Comparison of ENCODE assay signal across 8 mouse cellular contexts in genomic region chr7:127479318-127480225, GRCm38 (mm10). TPM values are rescaled to one million over a fixed set of nuclear protein-coding genes. Genes with fewer than 3 reads are reported as not detected.
DNase-seq lines count a peak whose midpoint lies in the region; ATAC-seq and TF ChIP-seq lines count a peak whose summit lies in the region.

No protein-coding gene starts in this region.

- H3K4me2 ChIP-seq in kidney, postnatal 0 days (ENCODE audit: low read length): peak overlapping the region; percentile 78
- H3K4me2 ChIP-seq in midbrain, embryonic 11.5 days: peak overlapping the region; percentile 99

- intact Hi-C loops in heart, postnatal 25 days (cut with DNase I): loop anchor here (2.0 to 5.0 kb wide), 2 partner anchors 29 to 117 kb away; no protein-coding TSS in a partner anchor

- peak overlapping the region; percentile 98 for H3K4me3 ChIP-seq in kidney, postnatal 0 days (replicated peaks; ENCODE audit: low read depth, low read length)
- peak overlapping the region; percentile 68 for H3K4me3 ChIP-seq in midbrain, embryonic 11.5 days (ENCODE audit: low read depth, low read length)

- H3K27ac ChIP-seq in kidney, postnatal 0 days: peak overlapping the region; percentile 98
- peak overlapping the region; percentile 91 for H3K27ac ChIP-seq in midbrain, embryonic 11.5 days (ENCODE audit: low read depth, low read length)

- peak; percentile 97 for DNase-seq in heart, adult 11 months
- DNase-seq in heart, postnatal 25 days (ENCODE audit: low spot score): no peak
- peak; percentile 66 for DNase-seq in adrenal gland, postnatal 14 days
- DNase-seq in heart, adult 8-10 months (ENCODE audit: low spot score): peak; percentile 19
- DNase-seq in kidney, postnatal 0 days (ENCODE audit: low spot score): peak; percentile 31
- DNase-seq in midbrain, embryonic 11.5 days (ENCODE audit: low spot score, missing footprints): peak; percentile 89
- peak; percentile 25 for DNase-seq in thymus, postnatal 0 days (ENCODE audit: low spot score)
- no peak for DNase-seq in yolk sac, embryonic 10.5 days (ENCODE audit: low spot score)

- no peaks in the 10 kb centered on the region for H3K27me3 ChIP-seq in kidney, postnatal 0 days (ENCODE audit: insufficient read depth, low read length)
- H3K27me3 ChIP-seq in midbrain, embryonic 11.5 days (ENCODE audit: control insufficient read depth, insufficient read depth, low read length): no peaks in the 10 kb centered on the region

- TF ChIP-seq CTCF in kidney, postnatal 0 days (IDR thresholded peaks at IDR 0.05; ENCODE audit: low read depth): no peak

- ATAC-seq in kidney, postnatal 0 days (replicated peaks; ENCODE audit: low FRiP score, low read depth): no peak
- no peak; the same call in 1 of the 2 replicates for ATAC-seq in midbrain, embryonic 11.5 days (ENCODE audit: low FRiP score)

- WGBS in kidney, postnatal 0 days: 3% methylated on average over 47 of the region's 48 CpGs
- WGBS in midbrain, embryonic 11.5 days: 5% methylated on average over 48 of the region's 48 CpGs

- peaks cover 29% of the 10 kb centered on the region for H3K36me3 ChIP-seq in kidney, postnatal 0 days (ENCODE audit: insufficient read depth, low read length)
- H3K36me3 ChIP-seq in midbrain, embryonic 11.5 days (ENCODE audit: control insufficient read depth, insufficient read depth, low read length): peaks cover 25% of the 10 kb centered on the region

- H3K9ac ChIP-seq in kidney, postnatal 0 days (ENCODE audit: low read depth, low read length): peak overlapping the region; percentile 96
- peak overlapping the region; percentile 80 for H3K9ac ChIP-seq in midbrain, embryonic 11.5 days (ENCODE audit: low read length)

- no peaks in the 10 kb centered on the region for H3K9me3 ChIP-seq in kidney, postnatal 0 days (replicated peaks; ENCODE audit: low read length)
- no peaks in the 10 kb centered on the region for H3K9me3 ChIP-seq in midbrain, embryonic 11.5 days (ENCODE audit: control insufficient read depth, low read length)

- peaks cover 10% of the 10 kb centered on the region; the same call in 1 of the 2 replicates for H3K4me1 ChIP-seq in kidney, postnatal 0 days (replicated peaks; ENCODE audit: insufficient read depth, low read length)
- peaks cover 15% of the 10 kb centered on the region for H3K4me1 ChIP-seq in midbrain, embryonic 11.5 days (ENCODE audit: control insufficient read depth, insufficient read depth, low read length)

RNA-seq across cellular contexts. Expression of gene Fbrs, which starts 0.6 kb away (rescaled TPM):
- total RNA-seq in heart, postnatal 25 days (2021): 10 to 100 TPM; 32.9 to 34.0 TPM
- total RNA-seq in adrenal gland, postnatal 14 days (2021): 61.8 and 76.5 TPM in 2 replicates
- total RNA-seq in heart, adult 8-10 months (2022): 10 to 100 TPM; 27.5 to 36.1 (median 30.5) TPM
- polyA plus RNA-seq in kidney, postnatal 0 days (2015; fragmentation: Nextera tagmentation; extraction: Ambion mirVana): 8.7 and 8.8 TPM in 2 replicates
- polyA plus RNA-seq in midbrain, embryonic 11.5 days (2014; fragmentation: Nextera tagmentation; extraction: Ambion mirVana): 9.8 and 10.7 TPM in 2 replicates
- polyA plus RNA-seq in thymus, postnatal 0 days (2015; fragmentation: Nextera tagmentation; extraction: Ambion mirVana): 14.6 and 20.0 TPM in 2 replicates

RNA-seq across cellular contexts. Expression of gene Prr14, which starts 20.2 kb away (rescaled TPM):
- total RNA-seq in heart, postnatal 25 days (2021): 10 to 100 TPM; 26.0 to 26.3 TPM
- total RNA-seq in adrenal gland, postnatal 14 days (2021): 42.0 and 51.8 TPM in 2 replicates
- total RNA-seq in heart, adult 8-10 months (2022): 10 to 100 TPM; 25.6 to 27.9 (median 27.3) TPM
- 37.1 and 37.5 TPM in 2 replicates for polyA plus RNA-seq in kidney, postnatal 0 days (2015; fragmentation: Nextera tagmentation; extraction: Ambion mirVana)
- polyA plus RNA-seq in midbrain, embryonic 11.5 days (2014; fragmentation: Nextera tagmentation; extraction: Ambion mirVana): 70.3 and 72.4 TPM in 2 replicates
- 51.0 and 54.6 TPM in 2 replicates for polyA plus RNA-seq in thymus, postnatal 0 days (2015; fragmentation: Nextera tagmentation; extraction: Ambion mirVana)

RNA-seq across cellular contexts. Expression of gene Zfp689, which starts 30.6 kb away (rescaled TPM):
- 1 to 10 TPM; 1.7 to 1.9 TPM for total RNA-seq in heart, postnatal 25 days (2021)
- total RNA-seq in adrenal gland, postnatal 14 days (2021): 3.5 and 5.0 TPM in 2 replicates
- total RNA-seq in heart, adult 8-10 months (2022): 1 to 10 TPM; 1.2 to 2.1 (median 1.4) TPM
- polyA plus RNA-seq in kidney, postnatal 0 days (2015; fragmentation: Nextera tagmentation; extraction: Ambion mirVana): 4.8 and 5.0 TPM in 2 replicates
- 12.6 and 15.0 TPM in 2 replicates for polyA plus RNA-seq in midbrain, embryonic 11.5 days (2014; fragmentation: Nextera tagmentation; extraction: Ambion mirVana)
- 4.3 and 4.7 TPM in 2 replicates for polyA plus RNA-seq in thymus, postnatal 0 days (2015; fragmentation: Nextera tagmentation; extraction: Ambion mirVana)

RNA-seq across cellular contexts. Expression of gene Srcap, which starts 32.2 kb away (rescaled TPM):
- total RNA-seq in heart, postnatal 25 days (2021): 10 to 100 TPM; 54.4 to 58.7 TPM
- 88.8 and 95.3 TPM in 2 replicates for total RNA-seq in adrenal gland, postnatal 14 days (2021)
- 10 to 100 TPM; 51.8 to 60.5 (median 55.2) TPM for total RNA-seq in heart, adult 8-10 months (2022)
- 19.2 and 24.1 TPM in 2 replicates for polyA plus RNA-seq in kidney, postnatal 0 days (2015; fragmentation: Nextera tagmentation; extraction: Ambion mirVana)
- polyA plus RNA-seq in midbrain, embryonic 11.5 days (2014; fragmentation: Nextera tagmentation; extraction: Ambion mirVana): 49.6 and 52.1 TPM in 2 replicates
- polyA plus RNA-seq in thymus, postnatal 0 days (2015; fragmentation: Nextera tagmentation; extraction: Ambion mirVana): 22.2 and 29.8 TPM in 2 replicates

RNA-seq across cellular contexts. Expression of gene Gm42715, which starts 39.8 kb away (rescaled TPM):
- 10 to 100 TPM in 1 of 2 experiments, 1 to 10 TPM in 1; 10.0 to 10.1 TPM for total RNA-seq in heart, postnatal 25 days (2021)
- 21.9 and 23.8 TPM in 2 replicates for total RNA-seq in adrenal gland, postnatal 14 days (2021)
- 10 to 100 TPM in 2 of 4 experiments, 1 to 10 TPM in 2; 8.8 to 10.9 (median 10.2) TPM for total RNA-seq in heart, adult 8-10 months (2022)
- polyA plus RNA-seq in kidney, postnatal 0 days (2015; fragmentation: Nextera tagmentation; extraction: Ambion mirVana): 10.9 and 11.4 TPM in 2 replicates
- polyA plus RNA-seq in midbrain, embryonic 11.5 days (2014; fragmentation: Nextera tagmentation; extraction: Ambion mirVana): 19.2 and 20.2 TPM in 2 replicates
- polyA plus RNA-seq in thymus, postnatal 0 days (2015; fragmentation: Nextera tagmentation; extraction: Ambion mirVana): 10.9 and 15.9 TPM in 2 replicates

Comparison
In these comparisons a context has a peak if more than half of its experiments do, and no peak if none do; other contexts are left out.
1. DNase-seq: peak in heart, adult 11 months (single experiment), adrenal gland, postnatal 14 days (single experiment), heart, adult 8-10 months (single experiment), kidney, postnatal 0 days (single experiment), midbrain, embryonic 11.5 days (single experiment) and thymus, postnatal 0 days (single experiment); none in heart, postnatal 25 days (single experiment) and yolk sac, embryonic 10.5 days (single experiment).